Mouse (Mus musculus) CH12.LX (cell line): ENCODE results near the gene Aspm. TPM values are rescaled to one million over a fixed set of nuclear protein-coding genes. Genes with fewer than 3 reads are reported as not detected.
"Not testable (repeated sequence)": the region's sequence is repeated elsewhere in the genome, so short reads cannot be mapped to it uniquely, and the experiment has no call there.

Experiments used
- DNase-seq: peaks from one replicate; pipeline ENCODE4 v3.0.0-alpha.2; 2013; ENCODE audit errors: extremely low read depth
- H3K27ac ChIP-seq: 2 replicates; pipeline ENCODE4 v1.5.1; 2012; ENCODE audit warnings: low read depth, mild to moderate bottlenecking, control low read depth, moderate library complexity; ENCODE audit not compliant: insufficient read depth
- H3K27me3 ChIP-seq: replicated peaks from 2 replicates; pipeline ENCODE3; 2012; ENCODE audit warnings: inconsistent platforms
- H3K36me3 ChIP-seq, 2 experiments: replicated peaks in 1 of 2; 2 replicates each; pipeline versions ENCODE3 to v1.6.1; 2012; ENCODE audit warnings: inconsistent platforms in 1 of 2, low read length in 1 of 2, mild to moderate bottlenecking in 1 of 2, mixed read lengths in 1 of 2, moderate library complexity in 1 of 2; ENCODE audit not compliant: control insufficient read depth in 1 of 2, insufficient read depth in 1 of 2
- H3K4me1 ChIP-seq, 2 experiments: 2 replicates each; pipeline ENCODE4 v1.6.1; 2012; ENCODE audit warnings: inconsistent platforms in 1 of 2, moderate library complexity in 1 of 2; ENCODE audit not compliant: insufficient read depth in 2 of 2, control insufficient read depth in 1 of 2
- H3K4me2 ChIP-seq: 2 replicates; pipeline ENCODE4 v1.6.1; 2012; ENCODE audit warnings: low read depth, mild to moderate bottlenecking, control low read depth; ENCODE audit not compliant: poor library complexity, insufficient read depth, severe bottlenecking
- H3K4me3 ChIP-seq, 3 experiments: fragments of 150-350 bp in 1 of 3; sonication (generic) in 1 of 3; replicated peaks in 1 of 3; 2 replicates each; pipeline versions ENCODE3 to v1.5.1; 2011 to 2012; ENCODE audit warnings: low read depth in 2 of 3, low read length in 2 of 3, mild to moderate bottlenecking in 2 of 3, moderate library complexity in 2 of 3, control low read depth in 1 of 3, improper control_type of control experiment in 1 of 3, inconsistent platforms in 1 of 3, mixed read lengths in 1 of 3; ENCODE audit not compliant: poor library complexity in 1 of 3
- H3K79me2 ChIP-seq: replicated peaks from 2 replicates; pipeline ENCODE4 v1.6.1; 2012; ENCODE audit warnings: mild to moderate bottlenecking, moderate library complexity; ENCODE audit not compliant: control insufficient read depth, poor library complexity, insufficient read depth, severe bottlenecking; ENCODE audit errors: extremely low read depth
- H3K9ac ChIP-seq: 2 replicates; pipeline ENCODE4 v1.6.1; 2012; ENCODE audit warnings: low read depth, mild to moderate bottlenecking, control low read depth, moderate library complexity; ENCODE audit not compliant: insufficient read depth
- H3K9me3 ChIP-seq: replicated peaks from 2 replicates; pipeline ENCODE3; 2012; ENCODE audit warnings: low read length, inconsistent platforms, mixed read lengths
- CHD1 ChIP-seq: IDR thresholded peaks from 2 replicates; pipeline ENCODE4 v1.6.1; 2012; ENCODE audit warnings: low read depth, low read length, improper control_type of control experiment, inconsistent platforms
- E2F4 ChIP-seq: IDR thresholded peaks from 2 replicates; pipeline ENCODE4 v1.6.1; 2011; ENCODE audit warnings: low read depth, low read length, improper control_type of control experiment; ENCODE audit not compliant: insufficient replicate concordance
- ELF1 ChIP-seq: IDR thresholded peaks from 2 replicates; pipeline ENCODE4 v1.6.1; 2014; ENCODE audit warnings: low read depth, mild to moderate bottlenecking, inconsistent platforms, low read length, improper control_type of control experiment
- EP300 ChIP-seq: IDR thresholded peaks from 2 replicates; pipeline ENCODE4 v1.6.1; 2011; ENCODE audit warnings: low read length, improper control_type of control experiment
- GABPA ChIP-seq: IDR thresholded peaks from 2 replicates; pipeline ENCODE4 v1.6.1; 2012; ENCODE audit warnings: low read depth, low read length, improper control_type of control experiment, inconsistent platforms; ENCODE audit not compliant: insufficient replicate concordance
- MEF2A ChIP-seq: IDR thresholded peaks from 2 replicates; pipeline ENCODE4 v1.6.1; 2014; ENCODE audit warnings: low read depth, mild to moderate bottlenecking, inconsistent platforms, low read length, improper control_type of control experiment, borderline replicate concordance
- NRF1 ChIP-seq: IDR thresholded peaks from 2 replicates; pipeline ENCODE4 v1.6.1; 2014; ENCODE audit warnings: low read depth, mild to moderate bottlenecking, inconsistent platforms, low read length, improper control_type of control experiment, moderate library complexity
- POLR2A ChIP-seq: IDR thresholded peaks from 2 replicates; pipeline ENCODE4 v1.6.1; 2011; ENCODE audit warnings: low read depth, mild to moderate bottlenecking, improper control_type of control experiment, low read length
- RCOR1 ChIP-seq: conservative IDR thresholded peaks from 2 replicates; pipeline ENCODE4 v1.6.1; 2012; ENCODE audit warnings: low read depth, mild to moderate bottlenecking, inconsistent platforms, low read length, improper control_type of control experiment
- TBP ChIP-seq: conservative IDR thresholded peaks from 2 replicates; pipeline ENCODE4 v1.6.1; 2011; ENCODE audit warnings: low read depth, low read length, improper control_type of control experiment
- TCF12 ChIP-seq: IDR thresholded peaks from 2 replicates; pipeline ENCODE4 v1.6.1; 2014; ENCODE audit warnings: low read depth, mild to moderate bottlenecking, inconsistent platforms, low read length, improper control_type of control experiment
- USF1 ChIP-seq: IDR thresholded peaks from 2 replicates; pipeline ENCODE4 v1.6.1; 2014; ENCODE audit warnings: low read depth, mild to moderate bottlenecking, inconsistent platforms, low read length, improper control_type of control experiment
- ZMIZ1 ChIP-seq: IDR thresholded peaks from 2 replicates; pipeline ENCODE4 v1.6.1; 2012; ENCODE audit warnings: low read depth, mild to moderate bottlenecking, inconsistent platforms, low read length, improper control_type of control experiment
- dilution Hi-C: fragments of 300-500 bp; cut with MboI; formaldehyde crosslinking; loops from 2 replicates; pipeline ENCODE4 v1.14.3; 2020; ENCODE audit warnings: low sequenced_read_pairs; ENCODE audit not compliant: extremely low pct_unique_long_range_greater_than_20kb, extremely low pct_ligation_motif_present
- in situ Hi-C: fragments of 300-500 bp; cut with MboI; formaldehyde crosslinking; loops from 3 replicates; pipeline ENCODE4 v1.14.3; 2019; ENCODE audit warnings: low sequenced_read_pairs, low pct_ligation_motif_present, low pct_unique_long_range_greater_than_20kb, mixed read lengths
- polyA plus RNA-seq: library from polyadenylated mRNA; unstranded; fragments of >175 nt; gene quantifications from 2 replicates; pipeline ENCODE4 v1.2.1, GENCODE M21; 2012; ENCODE audit warnings: low read depth; ENCODE audit not compliant: insufficient read length
- total RNA-seq, 2 experiments: library from RNA; depleted of rRNA; stranded (reverse); fragments of 300-350 nt in 1 of 2; fragments of >200 nt in 1 of 2; gene quantifications; 2 replicates each; pipeline ENCODE4 v1.2.3; 2012 to 2014

Gene Aspm
- total and polyA plus RNA-seq, 3 experiments = 19.5 to 20.6 (median 19.6) TPM

DNA sequence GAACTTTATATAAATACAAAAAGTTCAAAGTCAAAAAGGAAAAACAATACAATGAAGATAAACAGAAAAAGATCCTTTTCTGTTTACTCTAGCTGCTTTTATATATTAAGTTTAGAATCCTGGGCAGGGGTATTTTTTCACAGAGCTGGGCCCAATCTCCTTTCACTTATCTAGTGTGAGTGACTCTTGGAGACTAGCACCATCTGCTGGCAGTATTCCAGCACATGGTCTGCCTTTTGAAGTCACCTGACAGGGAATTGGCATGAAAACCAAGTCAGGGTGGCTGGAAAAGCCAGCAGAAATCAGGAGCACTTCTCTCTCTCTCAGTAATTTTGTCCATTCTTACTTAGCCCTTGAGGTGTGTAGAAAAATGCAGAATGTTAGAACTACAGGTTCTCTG, 16.2 kb upstream of the Aspm start (continued):
- TF ChIP-seq ZMIZ1 (no peak), POLR2A (no peak), GABPA (no peak), CHD1 (no peak), NRF1 (no peak), ELF1 (no peak), E2F4 (no peak), USF1 (peak; percentile 11; the same call in 1 of the 2 replicates), MEF2A (no peak), EP300 (no peak), RCOR1 (no peak)

GRCm38 (mm10) chr1:139443103-139443502, 11.5 kb upstream of the Aspm start:
- H3K9ac ChIP-seq, H3K27ac ChIP-seq, H3K79me2 ChIP-seq, H3K4me1 ChIP-seq, H3K27me3 ChIP-seq, dilution Hi-C loops, in situ Hi-C loops, H3K9me3 ChIP-seq, H3K4me3 ChIP-seq, H3K4me2 ChIP-seq: not testable (repeated sequence)
- peaks cover 15 to 52% of the 10 kb centered on the region in 2 experiments for H3K36me3 ChIP-seq
- DNase-seq = peak; percentile 17
- TF ChIP-seq TBP = peak; percentile 54; the same call in 1 of the 2 replicates

GRCm38 (mm10) chr1:139455226-139455869, 776 bp downstream of the Aspm start:
- peaks cover 10 to 29% of the 10 kb centered on the region in 2 experiments for H3K36me3 ChIP-seq
- peak; percentile 27 for DNase-seq
- H3K9me3 ChIP-seq = no peaks in the 10 kb centered on the region
- H3K27me3 ChIP-seq = no peaks in the 10 kb centered on the region
- H3K79me2 ChIP-seq = peaks cover 15% of the 10 kb centered on the region
- in situ Hi-C loops (no loop called here), dilution Hi-C loops (no loop called here)
- TF ChIP-seq TCF12 (0 out of 2 replicates have a peak, but pooled peaks have one; percentile 2), ZMIZ1 (no peak), TBP (no peak), CHD1 (0 out of 2 replicates have a peak, but pooled peaks have one; percentile 6)
- H3K4me2 ChIP-seq = peak overlapping the region; percentile 87
- peak overlapping the region; percentile 30; the same call in 1 of the 2 replicates for H3K27ac ChIP-seq
- peak overlapping the region; percentile 78 to 94 (median 86) for H3K4me3 ChIP-seq
- H3K4me1 ChIP-seq = peaks cover 0 to 36% of the 10 kb centered on the region in 2 experiments; a peak in 2 of 4 replicates
- H3K9ac ChIP-seq = peak overlapping the region; percentile 50
